ENCODE assay signal across 16 mouse cellular contexts in the genomic region with DNA sequence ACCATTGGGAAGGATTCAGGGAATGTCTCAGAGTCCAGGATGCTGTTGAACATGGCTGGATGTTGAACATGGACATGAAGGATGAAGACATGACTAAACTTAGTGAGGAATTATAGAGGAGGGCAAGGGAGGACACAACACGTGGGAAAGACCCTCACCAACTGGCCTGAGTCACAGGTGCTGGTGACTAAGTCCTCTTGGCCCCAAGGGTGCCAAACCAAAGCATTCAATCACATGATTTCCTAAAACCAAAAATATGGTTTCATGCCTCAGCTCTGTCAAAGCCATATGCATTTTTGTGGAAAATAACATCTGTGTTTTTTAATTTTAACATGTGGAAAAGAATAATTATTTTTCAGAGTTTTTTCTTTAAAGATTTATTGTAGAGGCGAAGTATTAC. TPM values are rescaled to one million over a fixed set of nuclear protein-coding genes. Genes with fewer than 3 reads are reported as not detected.
"Had no signal": no experiment of that assay in that cellular context is flagged by ENCODE, and none has a peak within 500 bp of the region (broad histone marks: within the 10 kb centered on the region; RNA-seq: fewer than 3 reads in every experiment).

No protein-coding gene starts in this region.

- DNase-seq: liver, postnatal 0 days; lung, adult 2 months; lung, postnatal 14 days; midbrain, embryonic 14.5 days; right cerebral cortex, postnatal 14 days; spleen, adult 18-20 months; thymus, adult 18-20 months; thymus, postnatal 14 days; thymus, postnatal 36 days had no signal

- H3K27me3 ChIP-seq: lung, embryonic 15.5 days; midbrain, embryonic 12.5 days; neural tube, embryonic 12.5 days had no signal

- H3K4me1 ChIP-seq: lung, embryonic 15.5 days; midbrain, embryonic 10.5 days; midbrain, embryonic 12.5 days; neural tube, embryonic 12.5 days had no signal

- H3K36me3 ChIP-seq: lung, embryonic 15.5 days; midbrain, embryonic 10.5 days; midbrain, embryonic 12.5 days; neural tube, embryonic 12.5 days had no signal

- H3K4me3 ChIP-seq: lung, embryonic 15.5 days; midbrain, embryonic 10.5 days; midbrain, embryonic 12.5 days; neural tube, embryonic 12.5 days had no signal

- ATAC-seq: liver, postnatal 0 days; lung, postnatal 0 days; midbrain, embryonic 16.5 days had no signal

- H3K9ac ChIP-seq: liver, postnatal 0 days; lung, embryonic 15.5 days; midbrain, embryonic 12.5 days; neural tube, embryonic 12.5 days had no signal

- H3K27ac ChIP-seq: lung, embryonic 15.5 days; midbrain, embryonic 10.5 days; midbrain, embryonic 12.5 days; neural tube, embryonic 12.5 days had no signal

- H3K4me2 ChIP-seq: lung, embryonic 15.5 days; midbrain, embryonic 12.5 days; neural tube, embryonic 12.5 days had no signal

- H3K9me3 ChIP-seq: lung, embryonic 15.5 days; midbrain, embryonic 10.5 days; midbrain, embryonic 12.5 days; neural tube, embryonic 12.5 days had no signal

RNA-seq across cellular contexts. Expression of a gene that starts 22.7 kb away (rescaled TPM):
- total RNA-seq: megakaryocyte-erythroid progenitor cell, adult 5-6 weeks had no signal
